Mouse (Mus musculus): Measurements from ENCODE around the gene Fnip2.

GRCm38 (mm10) chr3:79416944-79417680 is 150.5 kb downstream of the Fnip2 start:
- no peak for TF ChIP-seq TCF12 (IDR thresholded peaks at IDR 0.05; ENCODE audit: low read depth, low read length)
- TF ChIP-seq E2F4 (IDR thresholded peaks at IDR 0.05; ENCODE audit: insufficient replicate concordance, low read depth, low read length) = no peak
- no peak for TF ChIP-seq USF1 (IDR thresholded peaks at IDR 0.05; ENCODE audit: low read depth, low read length)
- no peak for TF ChIP-seq MAX (IDR thresholded peaks at IDR 0.05; ENCODE audit: low read length)
- TF ChIP-seq GABPA (IDR thresholded peaks at IDR 0.05; ENCODE audit: insufficient replicate concordance, low read depth, low read length) = no peak
- TF ChIP-seq POLR2A (IDR thresholded peaks at IDR 0.05; ENCODE audit: low read depth, low read length) = no peak

Data from CH12.LX (cell line).